9 mouse cellular contexts compared by ENCODE assay signal in the genomic region with DNA sequence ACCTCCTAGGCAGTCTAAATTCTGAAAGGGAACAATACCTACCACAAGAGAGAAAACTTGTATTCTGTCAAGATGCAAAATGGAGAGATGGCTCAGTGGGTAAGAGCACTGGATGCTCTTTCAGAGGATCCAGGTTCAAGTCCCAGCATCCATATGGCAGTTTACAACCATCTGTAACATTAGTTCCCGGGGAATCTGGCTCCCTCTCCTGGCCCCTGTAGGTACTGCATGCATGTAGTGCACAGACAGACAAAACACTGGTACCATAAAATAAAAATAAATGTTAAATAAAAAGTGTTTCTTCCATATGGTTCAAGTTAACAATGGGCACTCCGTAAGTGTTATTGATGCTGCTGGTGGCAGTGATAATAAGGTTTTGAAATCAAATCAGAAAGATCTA. TPM values are rescaled to one million over a fixed set of nuclear protein-coding genes. Genes with fewer than 3 reads are reported as not detected.
DNase-seq lines count a peak whose midpoint lies in the region; ATAC-seq lines count a peak whose summit lies in the region.
"Had no signal": no experiment of that assay in that cellular context is flagged by ENCODE, and none has a peak within 500 bp of the region (broad histone marks: within the 10 kb centered on the region; RNA-seq: fewer than 3 reads in every experiment).

No protein-coding gene starts in this region.

- no peak overlapping the region for H3K4me2 ChIP-seq in midbrain, embryonic 16.5 days (ENCODE audit: low read length)
- H3K4me2 ChIP-seq: stomach, embryonic 15.5 days had no signal

- no peak overlapping the region for H3K27ac ChIP-seq in midbrain, embryonic 16.5 days (ENCODE audit: low read length)
- H3K27ac ChIP-seq: stomach, embryonic 15.5 days had no signal

- WGBS in midbrain, embryonic 16.5 days: 81% methylated on average over 2 of the region's 2 CpGs

- no peaks in the 10 kb centered on the region for H3K36me3 ChIP-seq in midbrain, embryonic 16.5 days (ENCODE audit: control insufficient read depth, insufficient read depth, low read length)
- H3K36me3 ChIP-seq: stomach, embryonic 15.5 days had no signal

- H3K27me3 ChIP-seq in midbrain, embryonic 16.5 days (ENCODE audit: control insufficient read depth, insufficient read depth, low read depth, low read length): no peaks in the 10 kb centered on the region
- H3K27me3 ChIP-seq: stomach, embryonic 15.5 days had no signal

- ATAC-seq in erythroblast, adult 5-6 weeks (replicated peaks; ENCODE audit: low FRiP score, poor library complexity, severe bottlenecking): 0 out of 2 replicates have a peak, but pooled peaks have one; percentile 44
- no peak for ATAC-seq in midbrain, embryonic 16.5 days

- intact Hi-C loops in gastrocnemius, postnatal 36 days (cut with DNase I): no loop called here

- DNase-seq in gastrocnemius, postnatal 10 days: peak; percentile 38
- no peak for DNase-seq in gastrocnemius, adult 18-20 months (ENCODE audit: low spot score)
- peak; percentile 29 for DNase-seq in retina, embryonic 14.5 days (ENCODE audit: low spot score)
- no peak for DNase-seq in retina, postnatal 1 day
- DNase-seq in thymus, postnatal 14 days: peak; percentile 66
- DNase-seq in gastrocnemius, postnatal 36 days: no peak

- H3K9me3 ChIP-seq in midbrain, embryonic 16.5 days (replicated peaks; ENCODE audit: control insufficient read depth, low read length, poor library complexity, severe bottlenecking): no peaks in the 10 kb centered on the region
- H3K9me3 ChIP-seq: stomach, embryonic 15.5 days had no signal

- H3K4me3 ChIP-seq in midbrain, embryonic 16.5 days (ENCODE audit: low read depth, low read length): no peak overlapping the region
- H3K4me3 ChIP-seq: stomach, embryonic 15.5 days had no signal

- H3K9ac ChIP-seq in midbrain, embryonic 16.5 days (ENCODE audit: low read depth, low read length): no peak overlapping the region
- H3K9ac ChIP-seq: stomach, embryonic 15.5 days had no signal

- peaks cover 8% of the 10 kb centered on the region for H3K4me1 ChIP-seq in midbrain, embryonic 16.5 days (ENCODE audit: control insufficient read depth, insufficient read depth, low read length)
- H3K4me1 ChIP-seq: stomach, embryonic 15.5 days had no signal

RNA-seq across cellular contexts. Expression of a gene that starts 18.4 kb away (rescaled TPM):
- 10 to 100 TPM in 1 of 2 experiments, 1 to 10 TPM in 1; 7.3 to 10.5 TPM for total RNA-seq in gastrocnemius, postnatal 10 days (2021)
- 1 to 10 TPM; 5.3 to 6.7 TPM for total RNA-seq in gastrocnemius, adult 18-20 months (2021)
- 202 and 238 TPM in 2 replicates for total RNA-seq in erythroblast, adult 5-6 weeks (2015; ENCODE audit: low replicate concordance)
- total RNA-seq in erythroblast, adult 5-6 weeks (2017; ENCODE audit: low replicate concordance): 173 and 187 TPM in 2 replicates
- polyA plus RNA-seq in midbrain, embryonic 16.5 days (2015; fragmentation: Nextera tagmentation; extraction: Ambion mirVana): 9.3 and 12.6 TPM in 2 replicates
- 1 to 10 TPM; 5.0 to 6.5 TPM for total RNA-seq in gastrocnemius, postnatal 36 days (2021)

Comparison
In these comparisons a context has a peak if more than half of its experiments do, and no peak if none do; other contexts are left out.
1. DNase-seq: peak in gastrocnemius, postnatal 10 days (single experiment), retina, embryonic 14.5 days (single experiment) and thymus, postnatal 14 days (single experiment); none in gastrocnemius, adult 18-20 months (single experiment), retina, postnatal 1 day (single experiment) and gastrocnemius, postnatal 36 days (0 of 2).
2. RNA of a gene that starts 18.4 kb away (total RNA-seq): 173 to 238 TPM in erythroblast, adult 5-6 weeks; 7.3 to 10.5 TPM in gastrocnemius, postnatal 10 days, 5.3 to 6.7 TPM in gastrocnemius, adult 18-20 months and 5.0 to 6.5 TPM in gastrocnemius, postnatal 36 days; every median in the first group is over 10 times any median in the second.